Mouse (Mus musculus): Measurements from ENCODE around the gene Stau1. TPM values are rescaled to one million over a fixed set of nuclear protein-coding genes. Genes with fewer than 3 reads are reported as not detected.

The Stau1 gene
- polyA plus RNA-seq, 1 experiment from 2014 or later, result 29.6 TPM

GRCm38 (mm10) chr2:166973153-166973552 is 22.9 kb downstream of the Stau1 start:
- Histone ChIP-seq H3K9me3 (replicated peaks; ENCODE audit: control insufficient read depth, low read length) (no peaks in the 10 kb centered on the region), H3K4me1 (ENCODE audit: control insufficient read depth, low read depth, low read length) (peaks cover 25% of the 10 kb centered on the region), H3K36me3 (ENCODE audit: control insufficient read depth, insufficient read depth) (no peaks in the 10 kb centered on the region), H3K27ac (ENCODE audit: low read length) (no peak overlapping the region), H3K9ac (ENCODE audit: low read depth, low read length) (no peak overlapping the region), H3K4me2 (ENCODE audit: low read depth, low read length) (no peak overlapping the region), H3K4me3 (ENCODE audit: low read depth, low read length) (no peak overlapping the region), H3K27me3 (ENCODE audit: control insufficient read depth, insufficient read depth, low read depth, low read length) (no peaks in the 10 kb centered on the region)
- ATAC-seq (ENCODE audit: low read depth), result no peak
- WGBS (ENCODE audit: insufficient replicate concordance), result 44% methylated on average over 1 of the region's 1 CpGs

GRCm38 (mm10) chr2:166964773-166965172 is 31.3 kb downstream of the Stau1 start:
- no peak for ATAC-seq (ENCODE audit: low read depth)
- Histone ChIP-seq H3K36me3 (ENCODE audit: control insufficient read depth, insufficient read depth) (no peaks in the 10 kb centered on the region; the same call in 1 of the 2 replicates), H3K27ac (ENCODE audit: low read length) (no peak overlapping the region), H3K4me1 (ENCODE audit: control insufficient read depth, low read depth, low read length) (peaks cover 2% of the 10 kb centered on the region), H3K9ac (ENCODE audit: low read depth, low read length) (no peak overlapping the region), H3K27me3 (ENCODE audit: control insufficient read depth, insufficient read depth, low read depth, low read length) (no peaks in the 10 kb centered on the region), H3K9me3 (replicated peaks; ENCODE audit: control insufficient read depth, low read length) (no peaks in the 10 kb centered on the region), H3K4me3 (ENCODE audit: low read depth, low read length) (no peak overlapping the region), H3K4me2 (ENCODE audit: low read depth, low read length) (no peak overlapping the region)
- 52% methylated on average over 2 of the region's 2 CpGs for WGBS (ENCODE audit: insufficient replicate concordance)

GRCm38 (mm10) chr2:166963257-166963656 is 32.8 kb downstream of the Stau1 start:
- no peaks in the 10 kb centered on the region; the same call in 1 of the 2 replicates for H3K4me1 ChIP-seq (ENCODE audit: control insufficient read depth, low read depth, low read length)
- H3K4me2 ChIP-seq (ENCODE audit: low read depth, low read length), result no peak overlapping the region
- no peak for ATAC-seq (ENCODE audit: low read depth)
- no peak overlapping the region for H3K27ac ChIP-seq (ENCODE audit: low read length)
- H3K9ac ChIP-seq (ENCODE audit: low read depth, low read length), result no peak overlapping the region
- H3K9me3 ChIP-seq (replicated peaks; ENCODE audit: control insufficient read depth, low read length), result no peaks in the 10 kb centered on the region
- H3K27me3 ChIP-seq (ENCODE audit: control insufficient read depth, insufficient read depth, low read depth, low read length), result no peaks in the 10 kb centered on the region
- WGBS (ENCODE audit: insufficient replicate concordance), result 86% methylated on average over 8 of the region's 8 CpGs
- H3K36me3 ChIP-seq (ENCODE audit: control insufficient read depth, insufficient read depth), result peaks cover 4% of the 10 kb centered on the region; the same call in 1 of the 2 replicates
- H3K4me3 ChIP-seq (ENCODE audit: low read depth, low read length), result no peak overlapping the region

GRCm38 (mm10) chr2:166960648-166961330 is 35.3 kb downstream of the Stau1 start:
- H3K4me2 ChIP-seq (ENCODE audit: low read depth, low read length), result no peak overlapping the region
- H3K36me3 ChIP-seq (ENCODE audit: control insufficient read depth, insufficient read depth), result peaks cover 4% of the 10 kb centered on the region; the same call in 1 of the 2 replicates
- no peak overlapping the region for H3K4me3 ChIP-seq (ENCODE audit: low read depth, low read length)
- no peaks in the 10 kb centered on the region for H3K27me3 ChIP-seq (ENCODE audit: control insufficient read depth, insufficient read depth, low read depth, low read length)
- H3K9me3 ChIP-seq (replicated peaks; ENCODE audit: control insufficient read depth, low read length), result no peaks in the 10 kb centered on the region
- H3K4me1 ChIP-seq (ENCODE audit: control insufficient read depth, low read depth, low read length), result no peaks in the 10 kb centered on the region
- no peak for ATAC-seq (ENCODE audit: low read depth)
- no peak overlapping the region for H3K27ac ChIP-seq (ENCODE audit: low read length)
- 74% methylated on average over 8 of the region's 8 CpGs for WGBS (ENCODE audit: insufficient replicate concordance)
- no peak overlapping the region for H3K9ac ChIP-seq (ENCODE audit: low read depth, low read length)

GRCm38 (mm10) chr2:166956805-166957204 is 39.3 kb downstream of the Stau1 start:
- no peak overlapping the region for H3K27ac ChIP-seq (ENCODE audit: low read length)
- H3K9me3 ChIP-seq (replicated peaks; ENCODE audit: control insufficient read depth, low read length), result no peaks in the 10 kb centered on the region
- H3K4me2 ChIP-seq (ENCODE audit: low read depth, low read length), result no peak overlapping the region
- no peak; the same call in 1 of the 2 replicates for ATAC-seq (ENCODE audit: low read depth)
- H3K4me3 ChIP-seq (ENCODE audit: low read depth, low read length), result no peak overlapping the region
- H3K36me3 ChIP-seq (ENCODE audit: control insufficient read depth, insufficient read depth), result peaks cover 23% of the 10 kb centered on the region
- WGBS (ENCODE audit: insufficient replicate concordance), result 46% methylated on average over 7 of the region's 7 CpGs
- H3K4me1 ChIP-seq (ENCODE audit: control insufficient read depth, low read depth, low read length), result no peaks in the 10 kb centered on the region
- H3K27me3 ChIP-seq (ENCODE audit: control insufficient read depth, insufficient read depth, low read depth, low read length), result no peaks in the 10 kb centered on the region
- H3K9ac ChIP-seq (ENCODE audit: low read depth, low read length), result no peak overlapping the region

GRCm38 (mm10) chr2:166952151-166952550 is 43.9 kb downstream of the Stau1 start:
- no peaks in the 10 kb centered on the region for H3K4me1 ChIP-seq (ENCODE audit: control insufficient read depth, low read depth, low read length)
- H3K27ac ChIP-seq (ENCODE audit: low read length), result no peak overlapping the region
- H3K36me3 ChIP-seq (ENCODE audit: control insufficient read depth, insufficient read depth), result peaks cover 52% of the 10 kb centered on the region
- no peaks in the 10 kb centered on the region for H3K9me3 ChIP-seq (replicated peaks; ENCODE audit: control insufficient read depth, low read length)
- no peak for ATAC-seq (ENCODE audit: low read depth)
- no peak overlapping the region for H3K4me3 ChIP-seq (ENCODE audit: low read depth, low read length)
- H3K4me2 ChIP-seq (ENCODE audit: low read depth, low read length), result no peak overlapping the region
- 65% methylated on average over 6 of the region's 6 CpGs for WGBS (ENCODE audit: insufficient replicate concordance)
- H3K27me3 ChIP-seq (ENCODE audit: control insufficient read depth, insufficient read depth, low read depth, low read length), result no peaks in the 10 kb centered on the region
- no peak overlapping the region for H3K9ac ChIP-seq (ENCODE audit: low read depth, low read length)

GRCm38 (mm10) chr2:166950853-166951648 is 45.0 kb downstream of the Stau1 start:
- no peaks in the 10 kb centered on the region for H3K4me1 ChIP-seq (ENCODE audit: control insufficient read depth, low read depth, low read length)
- no peaks in the 10 kb centered on the region for H3K27me3 ChIP-seq (ENCODE audit: control insufficient read depth, insufficient read depth, low read depth, low read length)
- 80% methylated on average over 14 of the region's 14 CpGs for WGBS (ENCODE audit: insufficient replicate concordance)
- H3K27ac ChIP-seq (ENCODE audit: low read length), result no peak overlapping the region
- no peak overlapping the region for H3K9ac ChIP-seq (ENCODE audit: low read depth, low read length)
- H3K4me3 ChIP-seq (ENCODE audit: low read depth, low read length), result no peak overlapping the region
- no peak overlapping the region for H3K4me2 ChIP-seq (ENCODE audit: low read depth, low read length)
- no peak for ATAC-seq (ENCODE audit: low read depth)
- H3K36me3 ChIP-seq (ENCODE audit: control insufficient read depth, insufficient read depth), result peaks cover 56% of the 10 kb centered on the region
- H3K9me3 ChIP-seq (replicated peaks; ENCODE audit: control insufficient read depth, low read length), result no peaks in the 10 kb centered on the region

GRCm38 (mm10) chr2:166948936-166949335 is 47.2 kb downstream of the Stau1 start:
- H3K27ac ChIP-seq (ENCODE audit: low read length), result no peak overlapping the region
- no peak overlapping the region for H3K4me3 ChIP-seq (ENCODE audit: low read depth, low read length)
- no peak overlapping the region for H3K9ac ChIP-seq (ENCODE audit: low read depth, low read length)
- H3K27me3 ChIP-seq (ENCODE audit: control insufficient read depth, insufficient read depth, low read depth, low read length), result no peaks in the 10 kb centered on the region
- WGBS (ENCODE audit: insufficient replicate concordance), result 87% methylated on average over 10 of the region's 10 CpGs
- peaks cover 61% of the 10 kb centered on the region for H3K36me3 ChIP-seq (ENCODE audit: control insufficient read depth, insufficient read depth)
- no peak for ATAC-seq (ENCODE audit: low read depth)
- no peaks in the 10 kb centered on the region for H3K4me1 ChIP-seq (ENCODE audit: control insufficient read depth, low read depth, low read length)
- no peak overlapping the region for H3K4me2 ChIP-seq (ENCODE audit: low read depth, low read length)
- no peaks in the 10 kb centered on the region for H3K9me3 ChIP-seq (replicated peaks; ENCODE audit: control insufficient read depth, low read length)

- Histone ChIP-seq H3K9me3 (replicated peaks; ENCODE audit: control insufficient read depth, low read length) (no peaks in the 10 kb centered on the region), H3K27ac (ENCODE audit: low read length) (no peak overlapping the region), H3K36me3 (ENCODE audit: control insufficient read depth, insufficient read depth) (peaks cover 65% of the 10 kb centered on the region), H3K4me1 (ENCODE audit: control insufficient read depth, low read depth, low read length) (no peaks in the 10 kb centered on the region), H3K4me3 (ENCODE audit: low read depth, low read length) (no peak overlapping the region), H3K4me2 (ENCODE audit: low read depth, low read length) (no peak overlapping the region), H3K27me3 (ENCODE audit: control insufficient read depth, insufficient read depth, low read depth, low read length) (no peaks in the 10 kb centered on the region), H3K9ac (ENCODE audit: low read depth, low read length) (no peak overlapping the region)
- no peak for ATAC-seq (ENCODE audit: low read depth)
- 50% methylated on average over 1 of the region's 1 CpGs for WGBS (ENCODE audit: insufficient replicate concordance)
Measured at GRCm38 (mm10) chr2:166948246-166948645, 47.9 kb downstream of the Stau1 start.

Measured in liver, embryonic 16.5 days (tissue).